Mouse (Mus musculus) spleen, adult 2 months (tissue): ENCODE data around the gene Ulk1.

ENCODE experiments used
- CTCF ChIP-seq: fragments of 200-500 bp; IDR thresholded peaks from 2 replicates; pipeline ENCODE4 v1.5.1; 2011; ENCODE audit warnings: mild to moderate bottlenecking, inconsistent platforms; ENCODE audit not compliant: insufficient read depth, insufficient read length, insufficient replicate concordance; ENCODE audit errors: extremely low read depth
- POLR2A ChIP-seq: fragments of 200-500 bp; IDR thresholded peaks from 2 replicates; pipeline ENCODE4 v1.6.1; 2011; ENCODE audit warnings: low read depth, low read length, inconsistent platforms

DNA sequence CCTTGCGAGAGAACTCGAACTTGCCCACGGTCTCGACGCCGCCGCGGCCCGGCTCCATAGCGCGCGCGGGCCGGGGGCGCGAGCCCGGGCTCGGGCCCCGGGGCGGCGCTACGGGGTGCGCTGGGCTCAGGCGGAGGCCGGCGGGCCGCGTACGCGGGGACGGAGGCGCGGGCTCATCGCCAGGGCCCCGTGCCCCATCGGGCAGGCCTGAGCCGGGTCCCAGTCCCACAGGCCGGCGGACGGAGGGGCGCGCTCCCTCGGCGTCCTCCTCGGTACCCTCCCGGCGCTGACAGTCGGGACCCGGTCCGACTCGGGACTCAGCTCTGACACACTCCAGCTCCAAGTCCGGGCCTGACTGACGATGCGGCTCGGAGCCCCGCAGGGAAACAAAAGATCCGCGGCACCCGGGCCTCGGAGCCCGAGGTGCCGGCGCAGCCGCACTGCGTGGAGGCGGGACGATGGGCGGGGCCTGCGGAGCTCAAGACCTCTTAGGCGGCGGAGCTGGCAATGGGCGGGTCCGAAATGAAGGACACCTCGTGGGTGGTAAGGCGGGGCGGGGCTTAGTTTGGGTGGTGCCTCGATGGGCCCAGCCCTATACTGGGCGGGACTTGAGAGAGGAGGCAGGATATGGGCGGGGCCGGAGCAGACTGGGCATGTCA is at the start of gene Ulk1:
- TF ChIP-seq POLR2A (peak; percentile 86), CTCF (no peak)
